Mouse (Mus musculus): Measurements from ENCODE around the gene Ablim1.

The Ablim1 gene

DNA sequence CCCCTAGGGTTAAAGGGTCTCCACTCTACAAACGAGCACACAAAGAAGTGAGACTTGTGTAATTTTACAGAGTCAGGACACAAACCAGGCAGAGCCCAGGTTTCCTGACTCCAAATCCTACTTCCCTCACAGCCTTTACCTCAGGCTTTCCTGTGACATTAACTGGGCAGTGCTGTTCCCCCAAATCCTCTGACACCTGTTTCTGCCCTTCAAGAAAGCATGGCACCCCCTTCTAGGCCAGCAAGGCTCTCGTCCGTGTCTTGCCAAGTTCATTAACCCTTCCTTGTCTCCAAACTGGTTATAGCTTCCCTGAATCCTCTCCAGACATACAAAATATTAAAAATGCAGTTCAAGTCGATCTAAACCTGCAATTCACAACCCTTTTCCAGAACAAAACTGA is 304.7 kb downstream of the Ablim1 start:
- DNase-seq (ENCODE audit: low spot score) = no peak

DNA sequence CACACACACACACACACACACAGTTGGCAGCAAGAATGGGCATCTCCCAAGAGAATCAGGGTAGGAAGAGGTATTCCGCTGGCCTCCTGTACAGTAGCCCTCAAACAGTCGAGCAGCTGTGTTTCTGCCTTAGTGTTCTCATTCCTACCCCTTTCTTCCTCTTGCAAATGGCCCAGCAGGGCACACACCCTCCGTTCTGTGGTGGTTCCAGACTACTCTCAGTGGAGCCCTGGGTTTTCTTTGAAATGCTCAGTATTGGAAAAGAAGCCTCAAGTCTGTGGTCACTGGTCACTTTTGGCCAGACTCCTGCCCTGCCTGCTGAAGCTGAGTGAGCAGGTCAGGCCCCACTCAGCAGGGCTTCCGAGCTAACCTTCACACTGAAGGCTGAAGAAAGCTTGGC is 305.1 kb downstream of the Ablim1 start:
- no peak for DNase-seq (ENCODE audit: low spot score)

DNA sequence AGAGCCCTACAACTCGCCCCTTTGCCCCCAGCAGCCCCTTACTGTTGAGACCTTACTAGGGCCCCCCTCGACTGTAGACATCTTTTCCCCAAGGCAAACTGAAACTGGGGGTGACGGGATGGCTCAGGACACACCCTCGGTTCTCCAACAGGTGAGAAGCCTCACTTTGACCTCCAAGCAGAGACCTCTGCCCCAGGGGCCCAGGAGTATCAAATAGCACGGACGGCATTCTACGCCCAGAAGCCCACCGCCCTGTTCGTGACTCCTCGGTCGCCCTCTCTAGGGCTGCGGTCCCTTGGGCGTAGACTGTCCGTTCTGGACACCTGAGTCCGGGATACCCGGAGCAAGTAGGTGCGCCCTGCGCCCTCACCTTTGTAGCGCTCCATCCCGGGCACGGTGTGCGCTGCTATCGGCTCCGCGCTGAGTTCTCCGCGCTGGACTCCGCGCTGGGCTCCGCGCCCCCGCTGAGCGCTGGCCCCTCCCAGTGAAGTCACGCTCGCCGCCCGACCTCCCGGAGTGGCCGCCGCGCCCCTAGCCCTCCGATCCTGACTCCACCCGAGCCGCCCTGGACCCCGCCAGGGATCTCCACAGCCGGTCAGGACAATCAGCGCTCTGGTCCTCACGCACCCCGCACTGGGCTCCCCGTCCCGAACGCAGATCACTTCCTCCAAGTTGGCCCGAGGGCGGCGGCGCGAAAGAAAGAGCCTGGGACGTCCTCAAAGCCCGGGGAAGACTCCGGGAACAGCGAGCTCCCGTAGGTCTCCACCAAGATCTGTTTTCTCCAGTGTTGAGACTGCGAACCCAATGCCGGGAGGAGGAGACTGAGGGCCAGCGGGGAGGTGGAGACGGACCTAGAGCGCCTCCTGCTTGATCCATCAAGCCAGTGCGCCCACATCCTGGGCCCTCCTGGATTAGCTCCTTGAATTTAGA is 306.7 kb downstream of the Ablim1 start, which contains the start of gene Afap1l2:
Gene Afap1l2 (minus strand): TSS at position 448 of the 930 bp plus-strand sequence.
- DNase-seq (ENCODE audit: low spot score) = no peak

DNA sequence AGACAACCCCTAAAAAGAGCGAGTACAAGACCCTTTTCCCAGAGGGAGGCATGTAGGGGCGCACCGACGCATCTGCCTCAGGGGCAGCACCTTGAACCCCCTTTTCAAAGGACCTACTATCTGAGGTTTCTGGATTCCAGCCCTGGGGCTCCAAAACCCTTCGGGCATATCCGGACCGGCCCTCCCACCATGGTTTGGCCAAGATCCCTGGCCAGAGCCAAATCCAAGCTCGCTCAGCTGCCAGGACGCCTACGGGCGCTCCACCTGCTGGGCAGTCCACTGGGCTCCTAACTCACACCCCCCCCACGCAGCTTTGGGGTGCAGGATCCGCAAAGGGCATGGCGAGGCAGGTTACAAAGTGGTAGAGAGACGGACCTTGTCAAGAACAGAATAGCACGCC is 307.4 kb downstream of the Ablim1 start:
- no peak for DNase-seq (ENCODE audit: low spot score)

DNA sequence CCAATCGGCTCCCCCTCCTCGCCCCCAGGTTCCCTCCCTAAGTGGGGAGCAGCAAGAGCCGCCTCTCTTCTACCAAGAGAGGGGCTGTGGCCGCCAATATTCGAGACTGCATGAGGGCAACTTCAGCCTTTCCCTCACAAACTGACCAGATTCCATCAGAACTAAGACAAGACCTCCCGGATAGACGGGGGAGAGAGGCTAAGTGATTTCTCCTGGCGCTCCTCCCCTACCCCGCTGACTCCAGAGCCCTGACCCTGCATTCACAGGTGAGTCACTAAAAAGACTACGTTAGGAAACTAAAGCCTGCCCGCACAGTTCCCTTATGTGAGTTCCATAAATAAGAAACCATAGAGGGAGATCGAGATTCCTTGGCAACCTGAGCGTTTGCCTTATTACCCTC is 307.9 kb downstream of the Ablim1 start:
- no peak for DNase-seq (ENCODE audit: low spot score)

DNA sequence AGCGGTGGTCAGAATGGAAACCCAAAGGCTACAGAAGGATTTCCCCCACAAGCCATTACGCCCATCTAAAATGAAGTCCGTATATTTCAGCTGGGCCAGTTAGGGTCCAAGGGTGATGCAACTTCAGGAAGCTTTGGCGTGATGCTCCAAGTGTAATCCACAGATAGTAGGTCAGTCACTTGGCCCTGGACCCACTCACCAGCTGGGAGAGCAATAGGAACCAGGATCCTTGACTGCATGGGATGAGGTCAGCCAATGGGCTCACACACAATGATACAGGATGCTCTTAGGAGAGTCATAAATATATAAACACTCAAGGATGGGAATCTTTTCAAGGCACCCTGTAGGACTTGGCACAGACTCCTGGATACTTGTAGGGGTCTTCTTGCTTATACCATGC is 309.7 kb downstream of the Ablim1 start:
- no peak for DNase-seq (ENCODE audit: low spot score)

DNA sequence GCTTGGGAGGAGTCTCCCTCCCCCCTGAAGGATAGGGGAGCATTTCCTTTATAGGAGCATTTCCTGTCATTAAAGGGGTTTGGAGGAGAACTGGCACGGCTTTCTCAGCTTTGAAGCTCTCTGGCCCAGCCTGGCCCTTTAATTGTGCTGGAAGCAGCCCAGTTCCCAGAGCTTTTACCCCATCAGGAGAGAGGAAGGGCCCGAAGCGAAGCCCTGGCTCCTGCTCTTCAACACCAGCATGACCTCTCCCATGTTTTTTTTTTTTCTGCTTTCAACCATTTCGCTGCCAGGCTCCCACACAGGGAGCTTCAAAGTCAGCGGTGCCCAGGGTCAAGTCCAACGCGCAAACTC is 311.3 kb downstream of the Ablim1 start:
- DNase-seq (ENCODE audit: low spot score) = no peak

DNA sequence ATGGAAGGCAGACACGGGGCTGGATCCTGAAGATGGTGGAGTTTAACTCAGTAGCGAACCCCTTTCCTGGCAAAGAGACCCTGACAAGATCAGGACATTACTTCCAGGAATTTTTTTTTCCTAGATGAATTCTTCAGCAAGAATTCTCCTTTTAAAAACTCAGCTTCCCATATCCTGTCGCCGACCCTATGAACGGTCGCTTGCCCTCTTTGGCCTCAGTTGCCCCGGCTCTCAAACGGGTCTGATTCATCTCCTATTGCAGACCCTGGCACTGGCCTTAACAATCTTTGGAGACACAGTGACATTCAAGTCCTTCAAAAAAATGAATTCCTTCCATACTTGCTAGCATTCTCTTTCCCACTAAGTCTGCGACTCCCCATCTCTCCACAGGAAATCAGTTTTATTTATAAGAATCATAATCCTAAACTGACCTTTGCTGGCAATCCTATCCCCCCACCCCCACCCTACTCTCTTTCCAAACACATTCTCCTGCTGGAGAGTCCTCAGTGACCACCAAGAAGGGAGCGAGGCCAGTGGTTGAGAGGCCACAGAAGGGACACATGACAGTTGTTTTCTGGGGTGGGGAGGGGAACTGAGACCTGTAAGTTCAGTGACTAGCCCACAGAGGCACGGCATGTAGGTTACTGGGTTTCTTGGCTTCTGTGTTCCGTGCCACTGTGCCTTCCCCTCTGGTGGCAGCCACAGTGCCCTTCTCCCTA is 311.8 kb downstream of the Ablim1 start:
- no peak for DNase-seq (ENCODE audit: low spot score)

DNA sequence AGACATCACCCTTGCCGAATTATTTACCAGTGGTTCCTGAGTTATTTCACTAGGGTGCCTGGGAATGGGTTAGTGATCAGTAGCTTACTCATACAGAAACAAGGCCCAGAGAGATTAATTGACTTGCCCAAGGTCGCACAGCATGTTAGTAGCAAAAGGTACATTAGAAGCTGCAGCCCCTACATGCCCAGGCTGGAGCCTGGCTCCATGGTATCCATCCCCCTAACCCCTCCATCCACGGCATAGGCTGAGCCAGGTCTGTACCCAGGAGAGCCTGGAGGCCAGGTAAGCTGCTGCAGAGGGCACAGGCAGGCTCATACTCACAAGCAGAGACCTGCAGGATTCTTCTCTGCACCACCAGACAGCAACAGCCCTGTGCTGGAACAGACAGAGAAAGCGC is 312.8 kb downstream of the Ablim1 start:
- no peak for DNase-seq (ENCODE audit: low spot score)

DNA sequence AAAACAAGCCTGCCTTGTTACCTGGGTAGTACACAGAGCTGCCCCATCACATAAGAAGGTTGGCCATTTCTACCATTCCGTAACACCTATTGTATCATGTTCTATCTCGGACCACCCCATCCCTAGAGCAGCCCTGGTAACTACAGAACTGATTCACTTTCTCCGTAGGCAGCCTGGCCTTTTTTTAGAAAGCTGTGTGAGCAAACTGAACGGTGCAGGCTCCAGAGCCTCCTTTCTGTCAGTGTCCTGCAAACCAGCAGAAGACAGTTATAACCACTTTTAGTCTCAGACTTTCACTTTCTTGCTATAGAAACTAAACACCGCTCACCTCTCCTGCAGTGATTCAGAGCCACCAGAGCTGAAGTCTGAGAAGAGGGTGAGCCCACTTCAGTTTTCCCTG is 314.1 kb downstream of the Ablim1 start:
- no peak for DNase-seq (ENCODE audit: low spot score)

DNA sequence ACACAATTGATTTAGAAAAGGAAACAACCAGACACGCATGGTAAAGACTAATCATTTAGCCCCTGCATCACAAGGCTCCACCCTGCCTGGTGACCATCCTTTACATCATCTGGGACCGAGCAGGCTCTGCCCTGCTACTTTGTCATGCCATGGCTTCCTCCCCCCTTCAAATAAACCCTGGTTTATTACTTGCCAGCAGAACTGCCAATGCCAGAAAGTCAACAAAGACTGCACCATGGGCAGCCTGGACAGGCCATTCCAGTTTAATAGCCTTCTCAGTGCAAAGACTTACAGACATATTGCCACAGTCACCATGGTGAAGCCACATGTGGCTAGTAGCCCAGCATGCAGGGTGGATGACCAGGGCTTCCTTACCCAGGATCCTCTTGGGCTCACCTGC is 314.9 kb downstream of the Ablim1 start:
- DNase-seq (ENCODE audit: low spot score) = peak; percentile 35

DNA sequence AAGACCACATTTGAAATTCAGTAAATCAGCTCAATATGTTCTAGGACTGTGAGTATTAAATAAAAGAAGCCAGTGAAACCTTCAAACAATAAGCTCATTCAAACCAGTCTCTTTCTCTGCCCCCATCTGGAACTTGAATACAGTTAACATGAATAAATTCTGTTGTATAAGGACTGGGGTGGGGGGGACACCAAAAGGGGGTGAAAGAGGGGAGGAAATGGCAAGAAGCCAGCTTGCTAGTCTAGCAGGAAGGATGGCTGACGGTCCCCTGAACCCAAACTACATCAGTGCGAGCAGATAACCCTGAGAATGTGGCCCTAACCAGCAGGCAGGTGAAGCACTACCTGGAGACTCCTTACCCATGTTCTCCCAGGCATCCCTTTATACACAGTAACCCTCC is 315.8 kb downstream of the Ablim1 start:
- no peak for DNase-seq (ENCODE audit: low spot score)

DNA sequence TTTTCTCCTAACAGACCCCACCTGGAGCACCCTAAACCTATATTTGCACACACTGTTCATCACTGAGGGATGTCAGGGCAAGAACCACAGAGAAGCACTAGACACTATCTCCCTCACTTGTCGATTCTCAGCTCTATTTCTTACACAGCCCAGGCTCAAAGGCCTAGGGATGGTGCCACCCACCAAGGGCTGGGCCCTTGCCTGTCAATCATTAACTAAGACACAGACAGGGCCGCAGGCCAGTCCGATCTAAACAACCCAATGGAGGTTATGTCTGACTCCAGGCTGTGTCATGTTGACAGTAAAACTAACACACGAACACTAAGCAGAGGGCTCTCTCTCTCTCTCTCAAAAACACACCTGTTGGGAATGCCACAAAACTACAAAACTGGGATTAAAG is 316.4 kb downstream of the Ablim1 start:
- no peak for DNase-seq (ENCODE audit: low spot score)

DNA sequence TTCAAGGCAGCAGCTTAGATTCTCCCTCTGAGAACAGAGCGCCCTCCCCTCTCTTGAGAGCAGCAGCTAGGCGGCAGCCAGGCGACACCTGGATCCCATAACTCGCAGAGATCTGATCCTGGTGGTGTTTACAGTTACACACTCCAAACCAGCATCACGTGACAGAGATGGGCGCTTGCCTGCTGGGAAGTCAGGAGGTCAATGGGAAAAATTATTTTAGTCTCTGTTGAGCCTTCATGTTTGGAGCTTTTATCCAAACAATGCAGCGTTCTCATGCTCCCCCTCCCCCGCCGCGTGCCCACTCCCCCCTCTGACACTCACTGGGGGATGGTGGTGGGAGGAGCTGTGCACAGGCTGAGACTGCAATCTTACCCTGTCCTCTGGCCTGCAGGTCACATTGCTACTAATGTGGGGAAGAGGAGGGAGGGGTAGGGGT is 317.5 kb downstream of the Ablim1 start:
- DNase-seq (ENCODE audit: low spot score) = peak; percentile 44

DNA sequence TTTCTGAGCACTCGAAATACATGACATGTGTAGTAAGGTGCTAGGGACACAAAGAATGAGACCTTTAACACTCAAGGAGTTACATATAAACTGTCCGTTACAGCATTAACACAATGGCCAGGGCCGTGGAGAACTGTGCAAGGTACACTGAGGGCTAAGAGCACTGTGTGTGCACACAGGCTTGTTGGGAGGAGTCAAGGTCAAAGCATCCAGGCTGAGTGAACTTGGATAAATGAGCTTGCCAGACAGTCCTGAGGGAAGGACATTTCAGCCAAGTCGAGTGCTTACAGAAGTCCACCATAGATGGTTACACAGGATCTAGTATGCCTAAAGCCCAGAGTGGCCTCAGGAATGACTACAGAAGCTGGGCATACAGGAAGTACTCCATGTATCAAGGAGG is 319.3 kb downstream of the Ablim1 start:
- no peak for DNase-seq (ENCODE audit: low spot score)

DNA sequence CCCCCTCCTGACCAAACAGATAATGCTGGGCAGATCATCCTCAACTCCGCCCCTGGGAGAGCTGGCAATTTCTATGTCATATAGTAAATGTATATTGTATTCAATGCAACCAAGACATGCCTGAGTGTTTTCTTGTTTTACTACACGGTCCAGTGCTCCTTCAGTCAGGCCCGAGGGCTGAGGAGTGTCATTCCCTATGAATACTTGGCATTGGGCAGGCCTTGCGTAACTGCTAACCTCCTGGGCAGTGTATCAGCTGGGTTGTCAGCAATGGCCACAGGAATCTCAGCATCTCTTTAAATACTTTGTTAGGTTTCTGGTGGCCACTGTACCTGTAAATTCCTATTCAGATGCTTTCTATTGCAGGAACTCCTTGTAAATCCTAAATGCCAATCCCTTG is 320.1 kb downstream of the Ablim1 start:
- no peak for DNase-seq (ENCODE audit: low spot score)

DNA sequence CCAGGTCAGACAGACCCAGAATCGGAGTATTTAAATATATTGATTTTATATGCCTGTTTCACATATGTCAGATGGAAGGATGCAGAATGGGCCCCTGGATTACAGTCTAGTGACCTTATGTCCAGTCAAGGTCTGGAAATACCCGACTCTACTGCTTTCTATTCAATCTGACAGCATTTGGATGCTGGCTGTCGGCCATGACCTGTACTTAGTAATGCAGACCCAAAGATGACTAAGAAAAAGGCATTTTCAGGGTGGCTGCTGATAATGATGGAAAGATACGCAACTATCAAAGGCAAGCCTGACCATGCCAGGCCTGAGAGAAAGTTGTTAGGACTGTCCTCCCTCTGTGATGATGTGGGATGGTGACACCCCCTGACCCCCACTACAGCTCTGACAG is 321.0 kb downstream of the Ablim1 start:
- peak; percentile 51 for DNase-seq (ENCODE audit: low spot score)

DNA sequence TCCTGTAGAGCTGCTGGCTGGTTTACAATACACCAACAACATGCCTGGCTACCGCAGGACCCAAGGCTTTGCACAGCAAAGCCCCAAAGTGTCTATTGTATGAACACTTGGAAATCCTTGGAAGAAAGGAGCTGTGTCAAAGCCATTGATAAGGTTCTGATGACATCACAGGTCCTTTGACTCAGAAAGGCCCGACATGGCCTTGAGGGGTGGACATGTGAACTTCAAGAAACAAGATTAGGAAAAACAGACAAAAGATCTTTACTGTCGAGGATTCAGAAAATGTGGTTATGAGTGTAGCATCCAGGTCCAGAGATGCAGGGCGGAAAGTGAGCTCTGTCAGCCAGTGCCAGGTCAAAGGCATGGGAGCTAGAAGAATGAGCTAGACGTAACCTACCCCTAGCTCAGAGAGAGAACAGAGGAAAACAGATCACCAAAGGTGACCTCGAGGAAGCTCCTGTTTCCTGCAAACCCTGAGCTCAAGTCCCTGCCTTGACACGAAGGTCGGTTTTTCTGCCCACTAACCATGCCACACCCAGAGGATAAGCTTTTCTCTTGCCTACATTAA is 321.7 kb downstream of the Ablim1 start:
- DNase-seq (ENCODE audit: low spot score) = no peak

DNA sequence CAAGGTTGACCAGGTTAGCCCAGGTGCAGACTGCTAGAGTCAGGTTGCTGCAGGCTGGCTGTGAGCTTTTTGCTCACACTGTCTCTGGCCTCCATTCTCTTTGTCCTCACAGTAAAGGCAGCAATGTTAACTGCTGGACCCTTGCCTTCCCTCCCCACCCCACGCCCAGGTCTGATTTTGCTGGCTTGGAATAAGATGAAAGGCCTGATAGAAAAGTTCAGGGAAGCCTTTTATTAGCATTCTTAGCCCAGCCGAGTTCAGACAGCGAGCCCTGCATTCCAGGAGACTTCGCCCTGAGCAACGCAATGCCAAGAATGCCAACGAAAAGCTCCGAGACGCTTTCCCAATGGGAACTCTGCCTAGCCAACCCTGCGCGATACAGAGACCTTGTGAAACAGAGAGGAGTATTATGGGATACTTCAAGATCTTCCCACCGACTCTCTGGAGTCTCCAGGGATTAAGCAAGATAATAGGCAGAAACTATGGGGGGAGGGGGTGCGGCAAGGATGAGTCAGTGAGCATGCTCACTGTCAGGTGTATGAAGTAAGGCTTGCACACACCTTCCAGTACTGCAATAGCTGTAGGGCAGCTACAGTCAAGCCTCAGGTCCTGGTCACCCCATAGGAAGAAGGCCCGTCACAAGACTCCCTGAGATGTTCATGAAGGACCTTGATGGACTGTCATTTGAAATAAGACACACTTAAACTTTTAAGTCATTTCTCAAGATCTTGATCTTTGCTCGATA is 324.2 kb downstream of the Ablim1 start:
- no peak for DNase-seq (ENCODE audit: low spot score)

DNA sequence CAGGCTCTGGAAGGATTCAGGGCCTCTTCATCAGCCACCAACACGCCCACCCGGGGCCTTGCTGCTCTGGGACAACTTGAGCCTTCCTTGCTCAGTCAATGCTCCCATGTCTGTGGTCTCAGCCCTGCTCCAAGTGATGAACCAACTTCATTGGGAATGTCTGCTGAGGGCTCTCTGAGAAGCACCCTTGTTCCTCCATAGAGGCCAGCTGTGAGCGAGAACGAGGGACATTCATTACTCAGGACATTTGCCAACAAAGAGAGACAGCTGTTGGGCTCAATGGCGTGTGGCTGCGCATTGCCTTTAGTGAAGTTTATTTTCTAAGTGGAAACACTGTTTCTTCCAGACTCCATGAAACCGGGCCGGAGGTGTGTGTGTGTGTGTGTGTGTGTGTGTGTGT is 325.5 kb downstream of the Ablim1 start:
- no peak for DNase-seq (ENCODE audit: low spot score)

DNA sequence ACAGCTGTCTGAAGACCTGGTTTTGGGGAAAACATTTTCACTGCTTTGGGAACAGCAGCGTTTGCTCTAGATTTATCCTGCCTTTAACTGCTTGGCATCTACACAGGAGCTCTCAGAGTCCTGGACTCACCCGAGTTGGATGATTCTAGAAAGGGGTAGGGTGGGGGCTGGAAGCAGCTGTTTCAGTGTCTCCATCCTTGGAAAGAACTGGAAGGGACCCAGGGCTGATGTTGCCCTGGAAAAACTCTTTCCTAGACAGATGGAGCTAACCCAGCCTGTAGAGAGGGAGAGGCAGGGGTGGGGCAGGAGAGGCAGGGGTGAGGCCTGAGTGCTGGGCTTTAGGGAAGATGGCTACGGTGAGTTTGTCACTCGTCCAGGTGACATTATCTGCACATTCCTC is 330.5 kb downstream of the Ablim1 start:
- no peak for DNase-seq (ENCODE audit: low spot score)

DNA sequence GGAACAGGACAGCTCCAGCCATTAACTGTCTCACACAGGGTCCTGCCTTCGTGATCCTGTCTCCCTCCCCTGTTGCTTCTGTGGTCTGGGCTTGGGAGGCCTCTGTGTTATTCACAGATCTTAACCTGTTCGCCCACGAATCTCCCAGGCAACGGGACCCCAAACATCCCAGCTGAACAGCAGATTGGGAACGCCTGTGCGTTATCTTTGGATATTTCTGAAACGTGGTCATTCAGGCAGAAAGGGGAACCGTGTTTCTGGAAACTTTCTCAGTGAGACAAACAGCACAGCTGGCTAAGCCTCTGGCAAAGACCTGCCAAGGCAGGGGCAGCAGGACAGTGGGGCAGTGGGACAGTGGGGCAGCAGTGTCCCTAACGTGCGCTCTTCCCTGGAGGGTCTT is 331.0 kb downstream of the Ablim1 start:
- no peak for DNase-seq (ENCODE audit: low spot score)
